Mouse (Mus musculus): ENCODE measurements around the gene Lsm11. TPM values are rescaled to one million over a fixed set of nuclear protein-coding genes. Genes with fewer than 3 reads are reported as not detected.

Gene Lsm11
- polyA plus RNA-seq, 1 experiment from 2014 or later = 15.8 TPM

GRCm38 (mm10) chr11:45955127-45955627, 10.4 kb upstream of the Lsm11 start, which contains the start of gene Thg1l:
Thg1l (minus strand) TSS chr11:45955494.
- H3K27ac ChIP-seq = peak within 1 kb of the TSS; percentile 82
- no peaks in the 10 kb centered on the region for H3K27me3 ChIP-seq
- ATAC-seq (ENCODE audit: low FRiP score) = peak; percentile 99
- no peaks in the 10 kb centered on the region for H3K9me3 ChIP-seq
- peak within 1 kb of the TSS; percentile 65 for H3K9ac ChIP-seq
- peaks cover 5% of the 10 kb centered on the region for H3K4me1 ChIP-seq (replicated peaks)
- H3K36me3 ChIP-seq = peaks cover 20% of the 10 kb centered on the region
- H3K4me2 ChIP-seq = peak within 1 kb of the TSS; percentile 56
- WGBS = under 1% methylated on average over 32 of the region's 32 CpGs
- H3K4me3 ChIP-seq = peak within 1 kb of the TSS; percentile 53

DNA sequence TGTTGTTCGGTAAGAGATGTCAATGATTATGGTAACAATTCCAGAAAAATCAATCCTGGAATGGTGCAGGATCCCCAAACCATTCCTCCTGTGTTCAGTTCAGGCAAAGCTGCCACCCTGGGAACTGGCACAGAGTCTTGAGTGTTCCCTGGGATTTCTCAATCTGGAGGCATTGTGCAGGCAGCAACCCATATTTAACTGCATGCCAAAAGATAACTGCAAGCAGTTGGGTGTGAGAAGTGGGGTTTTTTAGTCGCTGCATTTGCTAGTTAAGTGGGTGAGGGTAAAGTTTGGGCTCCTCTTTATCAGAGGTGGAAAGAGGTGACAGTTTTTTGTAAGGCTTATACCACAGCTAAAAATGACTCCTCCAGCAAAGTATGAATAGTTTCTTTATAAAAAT, 2.8 kb upstream of the Lsm11 start:
- ATAC-seq (ENCODE audit: low FRiP score) = no peak
- 87% methylated on average over 2 of the region's 2 CpGs for WGBS

DNA sequence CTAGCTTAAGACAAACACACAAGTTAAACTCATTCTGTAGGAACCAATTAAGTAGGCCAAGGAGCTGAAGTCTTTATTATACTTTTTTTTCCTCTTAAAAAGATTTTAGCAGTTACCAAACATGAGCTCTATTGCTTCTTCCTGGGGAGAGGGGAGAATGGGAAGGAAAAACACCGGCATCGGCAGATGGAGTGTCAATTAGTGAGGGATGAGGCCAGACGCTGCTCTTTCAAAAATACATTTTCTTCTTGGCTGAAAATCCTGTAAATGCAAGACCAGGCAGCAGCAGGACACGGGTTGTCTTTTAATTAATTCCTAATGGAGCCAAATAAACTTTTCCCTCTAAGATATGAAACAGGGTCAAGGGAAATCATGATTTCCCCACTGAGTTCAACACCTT, 2.1 kb upstream of the Lsm11 start:
- Histone ChIP-seq H3K4me2 (no peak overlapping the region), H3K4me3 (no peak overlapping the region), H3K9me3 (no peaks in the 10 kb centered on the region), H3K27me3 (no peaks in the 10 kb centered on the region), H3K27ac (no peak overlapping the region), H3K9ac (no peak overlapping the region), H3K36me3 (peaks cover 29% of the 10 kb centered on the region), H3K4me1 (replicated peaks) (peaks cover 20% of the 10 kb centered on the region)
- WGBS = 90% methylated on average over 4 of the region's 4 CpGs
- no peak for ATAC-seq (ENCODE audit: low FRiP score)

More for the DNA sequence above, 2.8 kb upstream of the Lsm11 start:
- H3K4me3 ChIP-seq = no peak overlapping the region
- no peaks in the 10 kb centered on the region for H3K9me3 ChIP-seq
- H3K27me3 ChIP-seq = no peaks in the 10 kb centered on the region
- peaks cover 14% of the 10 kb centered on the region for H3K4me1 ChIP-seq (replicated peaks)
- H3K27ac ChIP-seq = no peak overlapping the region
- no peak overlapping the region for H3K9ac ChIP-seq
- no peak overlapping the region for H3K4me2 ChIP-seq
- H3K36me3 ChIP-seq = peaks cover 34% of the 10 kb centered on the region

GRCm38 (mm10) chr11:45943891-45944642, 668 bp downstream of the Lsm11 start:
- H3K36me3 ChIP-seq = peaks cover 16% of the 10 kb centered on the region
- peak overlapping the region; percentile 75 for H3K4me2 ChIP-seq
- WGBS = under 1% methylated on average over 49 of the region's 49 CpGs
- H3K4me1 ChIP-seq (replicated peaks) = peaks cover 33% of the 10 kb centered on the region
- H3K27me3 ChIP-seq = no peaks in the 10 kb centered on the region
- peak overlapping the region; percentile 91 for H3K4me3 ChIP-seq
- H3K27ac ChIP-seq = peak overlapping the region; percentile 83
- peak; percentile 18 for ATAC-seq (ENCODE audit: low FRiP score)
- no peaks in the 10 kb centered on the region for H3K9me3 ChIP-seq
- peak overlapping the region; percentile 94 for H3K9ac ChIP-seq

DNA sequence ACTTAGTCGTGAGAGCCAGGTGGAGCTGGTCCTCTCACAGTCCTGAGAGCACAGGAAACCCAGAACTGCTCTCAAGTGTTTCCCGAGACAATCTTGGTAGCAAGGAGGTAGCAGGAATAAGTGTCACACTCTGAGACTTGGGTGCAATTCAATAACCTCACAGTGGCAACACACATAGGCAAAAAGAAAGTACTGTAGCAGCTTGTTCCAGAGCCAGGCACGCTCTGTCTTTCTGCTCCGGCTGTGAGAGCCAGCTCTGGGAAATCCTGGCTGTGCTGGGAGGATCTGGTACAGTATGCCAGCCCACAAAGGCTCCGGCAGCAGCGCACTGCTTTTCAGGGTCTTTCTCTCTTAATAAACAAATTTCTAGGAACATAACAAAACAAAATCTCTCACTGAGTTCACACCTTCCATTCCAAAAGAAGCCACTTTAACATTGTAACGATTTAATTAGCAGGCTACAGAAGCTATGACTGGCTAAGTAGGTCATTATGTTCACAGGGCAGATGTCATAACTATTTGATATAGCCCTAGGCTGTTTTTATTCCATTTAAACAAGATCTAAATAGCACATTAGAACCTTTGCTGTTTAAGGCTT, 1.5 kb downstream of the Lsm11 start:
- peak overlapping the region; percentile 40; the same call in 1 of the 2 replicates for H3K27ac ChIP-seq
- WGBS = 63% methylated on average over 7 of the region's 7 CpGs
- no peak for ATAC-seq (ENCODE audit: low FRiP score)

GRCm38 (mm10) chr11:45942281-45942680, 2.5 kb downstream of the Lsm11 start:
- peaks cover 33% of the 10 kb centered on the region for H3K4me1 ChIP-seq (replicated peaks)
- no peak overlapping the region for H3K9ac ChIP-seq
- 89% methylated on average over 7 of the region's 7 CpGs for WGBS
- no peak overlapping the region for H3K27ac ChIP-seq
- ATAC-seq (ENCODE audit: low FRiP score) = no peak
- H3K36me3 ChIP-seq = peaks cover 13% of the 10 kb centered on the region
- no peak overlapping the region for H3K4me3 ChIP-seq
- no peaks in the 10 kb centered on the region for H3K27me3 ChIP-seq
- no peaks in the 10 kb centered on the region for H3K9me3 ChIP-seq
- no peak overlapping the region for H3K4me2 ChIP-seq

More for the DNA sequence above, 1.5 kb downstream of the Lsm11 start:
- Histone ChIP-seq H3K36me3 (peaks cover 12% of the 10 kb centered on the region; the same call in 1 of the 2 replicates), H3K9ac (peak overlapping the region; percentile 94), H3K4me3 (peak overlapping the region; percentile 91), H3K27me3 (no peaks in the 10 kb centered on the region), H3K4me1 (replicated peaks) (peaks cover 33% of the 10 kb centered on the region), H3K4me2 (peak overlapping the region; percentile 75), H3K9me3 (no peaks in the 10 kb centered on the region)

- Histone ChIP-seq H3K9me3 (no peaks in the 10 kb centered on the region), H3K9ac (no peak overlapping the region), H3K27me3 (no peaks in the 10 kb centered on the region), H3K27ac (no peak overlapping the region), H3K36me3 (peaks cover 45% of the 10 kb centered on the region), H3K4me2 (no peak overlapping the region), H3K4me1 (replicated peaks) (peaks cover 33% of the 10 kb centered on the region), H3K4me3 (no peak overlapping the region)
- ATAC-seq (ENCODE audit: low FRiP score) = no peak
- 89% methylated on average over 8 of the region's 8 CpGs for WGBS
Measured at GRCm38 (mm10) chr11:45938917-45939316, 5.8 kb downstream of the Lsm11 start.

- Histone ChIP-seq H3K27ac (no peak overlapping the region), H3K9me3 (no peaks in the 10 kb centered on the region), H3K4me2 (no peak overlapping the region), H3K36me3 (peaks cover 59% of the 10 kb centered on the region), H3K4me3 (no peak overlapping the region), H3K4me1 (replicated peaks) (peaks cover 19% of the 10 kb centered on the region), H3K27me3 (no peaks in the 10 kb centered on the region), H3K9ac (no peak overlapping the region)
- 97% methylated on average over 8 of the region's 8 CpGs for WGBS
- no peak for ATAC-seq (ENCODE audit: low FRiP score)
Measured at GRCm38 (mm10) chr11:45937478-45937877, 7.3 kb downstream of the Lsm11 start.

DNA sequence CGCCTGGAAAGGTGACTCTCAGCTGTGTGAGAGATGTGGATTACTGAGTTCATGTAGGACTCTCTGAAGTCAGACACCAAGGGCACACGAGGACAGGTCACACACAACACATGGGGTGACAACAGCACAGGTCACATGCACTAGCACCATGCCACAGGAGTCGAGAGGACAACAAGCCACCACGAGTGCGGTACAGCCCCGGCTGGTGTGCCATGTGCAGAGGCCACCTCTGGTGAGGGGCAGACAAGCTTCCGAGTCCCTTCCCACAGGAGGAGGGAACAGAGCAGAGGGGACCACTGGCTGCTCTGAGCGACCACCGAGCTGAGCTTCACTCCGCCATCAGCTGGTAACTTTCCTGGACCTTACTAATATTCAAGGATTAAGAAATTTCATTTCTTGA, 12.0 kb downstream of the Lsm11 start:
- Histone ChIP-seq H3K4me3 (no peak overlapping the region), H3K9ac (no peak overlapping the region), H3K36me3 (peaks cover 82% of the 10 kb centered on the region), H3K9me3 (no peaks in the 10 kb centered on the region), H3K4me1 (replicated peaks) (no peaks in the 10 kb centered on the region), H3K27me3 (no peaks in the 10 kb centered on the region), H3K4me2 (no peak overlapping the region), H3K27ac (no peak overlapping the region)
- ATAC-seq (ENCODE audit: low FRiP score) = no peak
- WGBS = 93% methylated on average over 10 of the region's 10 CpGs

GRCm38 (mm10) chr11:45929541-45929940, 15.2 kb downstream of the Lsm11 start:
- H3K27me3 ChIP-seq = no peaks in the 10 kb centered on the region
- no peak overlapping the region for H3K27ac ChIP-seq
- H3K9me3 ChIP-seq = no peaks in the 10 kb centered on the region
- no peak overlapping the region for H3K4me2 ChIP-seq
- H3K9ac ChIP-seq = no peak overlapping the region
- H3K4me3 ChIP-seq = no peak overlapping the region
- WGBS = 85% methylated on average over 10 of the region's 10 CpGs
- no peak for ATAC-seq (ENCODE audit: low FRiP score)
- H3K36me3 ChIP-seq = peaks cover 52% of the 10 kb centered on the region
- peaks cover 13% of the 10 kb centered on the region for H3K4me1 ChIP-seq (replicated peaks)

- Histone ChIP-seq H3K27me3 (no peaks in the 10 kb centered on the region), H3K4me3 (no peak overlapping the region), H3K27ac (no peak overlapping the region), H3K36me3 (peaks cover 32% of the 10 kb centered on the region), H3K4me1 (replicated peaks) (peaks cover 16% of the 10 kb centered on the region), H3K9ac (no peak overlapping the region), H3K4me2 (no peak overlapping the region), H3K9me3 (no peaks in the 10 kb centered on the region)
- ATAC-seq (ENCODE audit: low FRiP score) = no peak
- 59% methylated on average over 5 of the region's 5 CpGs for WGBS
Measured at GRCm38 (mm10) chr11:45927456-45927855, 17.3 kb downstream of the Lsm11 start.

GRCm38 (mm10) chr11:45926640-45927082, 18.1 kb downstream of the Lsm11 start:
- peak; percentile 90 for ATAC-seq (ENCODE audit: low FRiP score)
- 1% methylated on average over 9 of the region's 9 CpGs for WGBS
- H3K36me3 ChIP-seq = peaks cover 26% of the 10 kb centered on the region
- H3K4me3 ChIP-seq = peak overlapping the region; percentile 35
- peaks cover 19% of the 10 kb centered on the region for H3K4me1 ChIP-seq (replicated peaks)
- H3K9me3 ChIP-seq = no peaks in the 10 kb centered on the region
- H3K27me3 ChIP-seq = no peaks in the 10 kb centered on the region
- H3K4me2 ChIP-seq = peak overlapping the region; percentile 51
- peak overlapping the region; percentile 65; the same call in 1 of the 2 replicates for H3K27ac ChIP-seq
- H3K9ac ChIP-seq = peak overlapping the region; percentile 44; the same call in 1 of the 2 replicates

Measured in hindbrain, embryonic 13.5 days (tissue).